Mouse (Mus musculus) erythroblast, adult 5-6 weeks (primary cell): Measurements from ENCODE around the gene H2-M10.6. TPM values are rescaled to one million over a fixed set of nuclear protein-coding genes. Genes with fewer than 3 reads are reported as not detected.
"Not testable (repeated sequence)": the region's sequence is repeated elsewhere in the genome, so short reads cannot be mapped to it uniquely, and the experiment has no call there.

Experiments
- ATAC-seq: replicated peaks from 2 replicates; pipeline ENCODE4 v1.8.0; 2016; ENCODE audit warnings: moderate number of reproducible peaks, mild to moderate bottlenecking, moderate TSS enrichment, inconsistent platforms; ENCODE audit not compliant: poor library complexity, low FRiP score, severe bottlenecking
- total RNA-seq, 2 experiments: library from RNA; stranded (forward) in 1 of 2; stranded (reverse) in 1 of 2; fragments of 150-400 nt in 1 of 2; fragments of 200-764, 138-1000 nt in 1 of 2; gene quantifications; 2 replicates each; pipeline versions ENCODE4 v1.2.3 to v1.2.4; 2015 to 2017; ENCODE audit warnings: low replicate concordance in 2 of 2

Gene H2-M10.6
- total RNA-seq (2015; ENCODE audit: low replicate concordance) (not detected in 2 replicates), total RNA-seq (2017; ENCODE audit: low replicate concordance) (not detected in 2 replicates)

- no peak for ATAC-seq
These were observed at the start of gene H2-M10.6 for GRCm38 (mm10) chr17:36811871-36812270. Gene H2-M10.6, plus strand, starts transcription at chr17:36812171.

GRCm38 (mm10) chr17:36763816-36764215 lies 48.2 kb upstream of the H2-M10.6 start:
- ATAC-seq = no peak

GRCm38 (mm10) chr17:36764244-36764643 lies 47.7 kb upstream of the H2-M10.6 start:
- ATAC-seq = not testable (repeated sequence)

DNA sequence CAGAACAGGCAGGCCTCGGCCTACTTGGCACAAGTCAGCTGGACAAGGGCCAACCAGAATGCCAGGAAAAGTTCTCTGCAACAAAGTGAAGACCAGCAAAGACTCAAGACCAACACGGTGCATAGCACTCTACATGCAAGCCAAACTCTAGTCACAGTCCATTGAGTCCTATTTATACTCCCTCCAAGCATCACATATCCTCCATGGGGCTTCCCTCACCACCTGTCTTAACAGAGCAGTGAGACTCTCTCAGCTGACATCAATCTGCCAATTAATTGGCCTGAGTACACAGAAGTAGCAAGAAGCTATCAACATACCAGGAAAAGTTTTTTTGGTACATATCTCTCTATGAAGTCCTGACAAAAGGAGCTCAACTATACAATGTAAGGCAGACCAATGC lies 46.6 kb upstream of the H2-M10.6 start:
- not testable (repeated sequence) for ATAC-seq

GRCm38 (mm10) chr17:36772610-36773009 lies 39.4 kb upstream of the H2-M10.6 start, which contains the start of gene H2-M10.5:
Gene H2-M10.5, plus strand, starts transcription at chr17:36772910.
- ATAC-seq = not testable (repeated sequence)

- ATAC-seq = no peak
These were observed 30.4 kb upstream of the H2-M10.6 start for GRCm38 (mm10) chr17:36781533-36781932.

GRCm38 (mm10) chr17:36786483-36786886 lies 25.5 kb upstream of the H2-M10.6 start:
- ATAC-seq = peak; percentile 88

GRCm38 (mm10) chr17:36788351-36788750 lies 23.6 kb upstream of the H2-M10.6 start:
- no peak for ATAC-seq

- ATAC-seq = peak; percentile 62; the same call in 1 of the 2 replicates
These were observed 23.2 kb upstream of the H2-M10.6 start for GRCm38 (mm10) chr17:36788801-36789200.

DNA sequence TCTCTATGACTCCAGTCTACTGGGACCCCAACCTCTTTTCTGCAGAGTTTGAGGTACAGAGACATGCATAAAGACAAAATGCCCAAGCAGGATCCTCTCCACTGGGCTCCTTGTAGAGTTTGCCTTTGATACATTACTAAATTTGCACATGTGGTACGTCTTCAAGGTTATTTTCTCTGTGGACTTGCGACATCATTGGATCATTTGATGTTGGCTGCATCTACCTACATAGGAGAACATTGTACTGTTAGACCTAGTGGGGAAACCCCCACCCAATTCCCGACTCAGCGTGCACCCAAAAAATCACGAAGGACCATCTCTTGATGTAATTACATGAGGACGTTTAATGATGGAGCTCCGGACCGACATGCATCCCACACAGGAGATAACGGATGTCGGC lies 12.5 kb upstream of the H2-M10.6 start:
- ATAC-seq = no peak

DNA sequence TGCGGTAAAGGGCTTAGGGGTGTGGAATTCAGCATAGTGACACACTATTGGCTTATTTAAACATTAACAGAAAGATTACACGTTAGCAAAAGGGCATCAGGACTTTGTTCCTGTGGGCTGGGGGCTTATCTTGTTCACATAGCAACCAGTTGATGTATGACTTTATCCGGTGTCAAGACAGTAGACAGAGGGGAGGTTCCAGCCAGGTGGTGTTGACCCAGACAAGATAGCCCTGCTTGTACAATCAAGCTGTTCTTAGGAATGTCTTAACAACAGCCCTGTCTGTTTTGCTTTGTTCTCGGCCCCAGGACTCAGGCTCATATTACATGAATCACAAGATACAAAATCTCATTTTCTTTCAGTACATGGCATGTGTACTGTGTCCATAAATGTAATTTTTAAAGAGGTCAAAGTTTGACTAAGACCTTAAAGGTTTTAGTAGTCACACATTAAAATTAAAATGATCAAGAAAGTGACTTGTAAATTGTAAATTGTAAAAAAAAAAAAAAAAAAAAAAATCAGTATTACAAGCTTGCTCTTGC lies 12.0 kb upstream of the H2-M10.6 start:
- ATAC-seq = not testable (repeated sequence)

DNA sequence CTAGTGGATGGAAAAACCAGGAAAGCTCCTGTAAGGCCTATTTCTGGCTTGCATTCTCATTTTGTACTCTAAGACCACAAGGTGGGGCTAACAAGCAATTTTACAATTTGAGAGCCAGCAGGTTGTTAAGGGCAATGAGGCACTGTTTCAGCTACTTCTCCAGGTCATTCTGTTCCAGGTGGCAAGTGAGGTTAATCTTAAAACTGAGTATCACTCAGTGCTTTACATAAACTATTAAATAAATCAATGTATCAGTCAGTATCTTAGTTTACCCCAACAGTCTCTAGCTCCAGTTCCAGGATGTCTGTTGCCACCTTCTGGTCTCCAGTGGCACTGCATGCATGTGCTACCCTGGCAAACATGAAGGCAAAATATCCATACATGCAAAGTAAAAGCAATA lies 12.0 kb downstream of the H2-M10.6 start:
- ATAC-seq = peak; percentile 91

- ATAC-seq = peak; percentile 62
These were observed 13.6 kb downstream of the H2-M10.6 start for GRCm38 (mm10) chr17:36825525-36825924.

- ATAC-seq = peak; percentile 82
These were observed 14.0 kb downstream of the H2-M10.6 start for GRCm38 (mm10) chr17:36826002-36826401.

GRCm38 (mm10) chr17:36828488-36828887 lies 16.5 kb downstream of the H2-M10.6 start:
- no peak for ATAC-seq

DNA sequence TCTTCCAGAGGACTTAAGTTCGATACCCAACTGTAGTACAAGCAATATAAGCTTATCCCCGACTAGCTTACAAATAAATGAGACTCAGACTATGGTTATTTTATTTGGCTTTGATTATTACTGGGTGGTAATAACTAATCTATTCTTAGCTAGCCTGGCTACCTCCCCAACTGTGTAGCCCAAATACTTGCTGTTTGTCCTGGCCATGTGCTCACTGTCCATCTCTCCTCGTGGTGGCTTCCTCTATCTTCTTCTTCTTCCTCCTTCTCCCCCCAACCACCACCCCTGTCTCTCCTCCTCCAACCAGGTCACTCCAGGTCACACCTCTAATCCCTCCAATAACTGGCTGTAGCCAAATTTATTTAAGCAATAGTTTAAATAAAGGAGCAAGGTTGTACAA lies 18.5 kb downstream of the H2-M10.6 start:
- no peak for ATAC-seq

GRCm38 (mm10) chr17:36832694-36833093 lies 20.7 kb downstream of the H2-M10.6 start:
- no peak for ATAC-seq

DNA sequence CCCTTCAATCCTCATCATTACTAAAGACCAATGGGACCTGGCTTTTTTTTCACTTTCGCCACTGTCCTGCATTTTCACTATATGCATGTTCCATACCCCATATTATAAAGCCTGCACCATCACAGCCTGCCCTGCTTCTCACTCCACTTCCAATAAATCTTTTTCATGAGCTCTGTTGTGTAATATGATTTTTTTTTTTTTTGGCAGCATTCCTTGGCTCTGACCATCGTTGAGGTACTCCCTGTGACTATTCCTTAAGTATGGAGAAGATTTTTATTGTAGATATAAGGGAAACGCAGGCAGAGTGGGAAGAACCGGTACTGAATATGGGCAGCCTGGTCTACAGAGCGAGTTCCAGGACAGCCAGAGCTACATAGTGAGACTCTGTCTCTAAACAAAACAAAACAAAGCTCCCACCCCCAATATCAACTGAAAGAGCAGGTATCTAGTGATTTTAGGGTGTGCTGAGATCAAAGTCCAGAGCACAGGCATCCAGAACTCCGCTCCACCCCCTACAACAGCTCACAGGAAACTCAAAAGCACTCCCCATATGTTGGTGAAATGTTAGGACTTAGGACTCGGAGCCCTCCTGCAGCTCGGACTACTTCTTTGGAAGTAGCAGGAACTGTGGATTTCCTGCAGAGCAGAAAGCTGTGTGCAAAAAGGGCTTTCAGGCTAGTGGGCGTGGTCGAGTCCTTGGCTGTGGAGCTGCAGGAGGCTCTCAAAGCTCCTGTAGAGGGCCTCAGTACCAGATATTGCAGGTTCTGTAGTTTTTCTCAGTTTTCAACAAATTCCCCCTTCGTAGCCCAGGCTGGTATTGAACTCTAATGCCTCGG lies 23.8 kb downstream of the H2-M10.6 start:
- peak; percentile 69 for ATAC-seq

- no peak for ATAC-seq
These were observed 24.4 kb downstream of the H2-M10.6 start for GRCm38 (mm10) chr17:36836427-36836812.

DNA sequence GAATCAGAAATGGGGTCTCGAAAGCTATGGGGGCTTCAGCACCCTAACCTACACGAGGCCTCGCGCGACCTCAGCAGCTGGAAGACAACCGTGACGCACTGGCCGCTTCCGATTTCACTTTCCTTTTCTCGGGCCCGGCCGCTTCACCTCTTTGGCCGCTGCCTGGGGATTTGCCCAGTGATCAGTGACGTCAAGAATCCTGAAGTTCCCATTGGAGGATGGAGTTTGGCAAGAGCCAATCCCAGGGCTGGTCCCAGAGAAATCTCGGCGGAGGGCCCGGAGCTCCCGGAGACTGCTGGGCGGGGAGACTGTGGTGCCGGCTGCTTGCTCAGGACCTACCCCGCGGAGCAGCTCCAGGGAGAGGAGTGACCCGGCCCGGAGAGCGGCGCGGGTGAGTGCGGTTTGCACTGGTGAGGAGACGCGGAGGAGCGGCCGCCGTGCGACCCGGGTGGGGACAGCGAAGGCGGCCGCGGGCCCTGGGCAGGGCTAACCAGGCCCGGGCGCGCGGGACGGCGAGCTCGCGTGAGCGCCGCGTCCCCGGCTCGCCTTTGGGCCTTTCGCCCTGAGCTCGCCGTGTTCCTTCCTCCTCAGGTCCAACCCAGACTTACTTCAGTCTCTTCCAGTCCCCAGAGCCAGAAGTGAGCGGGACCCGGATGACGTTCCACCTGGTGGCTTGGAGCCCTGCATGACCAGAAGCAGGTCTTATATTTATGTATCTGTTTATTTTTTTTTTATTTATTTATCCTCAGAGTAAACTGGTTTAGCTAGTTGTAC lies 25.1 kb downstream of the H2-M10.6 start, which contains the start of gene Trim26:
Gene Trim26 (plus strand): TSS at position 261 of the 774 bp plus-strand sequence.
- peak; percentile 99 for ATAC-seq
